Mouse (Mus musculus) Patski (cell line): ENCODE results near the gene Erc1. TPM values are rescaled to one million over a fixed set of nuclear protein-coding genes. Genes with fewer than 3 reads are reported as not detected.
A peak's percentile ranks its signal among the peaks of the same experiment; 100 is the strongest.

Source experiments
- ATAC-seq: fragments of 100-300 bp; one replicate; pipeline ENCODE4 v1.8.0; 2021
- CTCF ChIA-PET: fragments of 350-600 bp; sonication (Branson Sonifier 250); formaldehyde crosslinking; loops from one replicate; lab custom pipeline; 2022; ENCODE audit warnings: inconsistent platforms; lab: Charles Lee
- POLR2A ChIA-PET: fragments of 350-600 bp; sonication (Branson Sonifier 250); formaldehyde crosslinking; loops from one replicate; lab custom pipeline; 2022; ENCODE audit warnings: antibody characterized with exemption, inconsistent platforms; lab: Charles Lee
- DNase-seq: peaks from one replicate; pipeline ENCODE4 v3.0.0-alpha.2; 2011; ENCODE audit warnings: low read depth, low spot score
- H3K27me3 ChIP-seq: fragments of 371-371 bp; one replicate; pipeline ENCODE4 v1.5.1; 2021
- CTCF ChIP-seq: fragments of 100-300 bp; IDR thresholded peaks from one replicate; pipeline ENCODE4 v1.5.1; 2021
- in situ Hi-C: fragments of 300-500 bp; cut with MboI; formaldehyde crosslinking; loops from 3 replicates; pipeline ENCODE4 v1.11.1; 2018; ENCODE audit warnings: low pct_unique_long_range_greater_than_20kb, mixed read lengths
- polyA plus RNA-seq: library from polyadenylated mRNA; unstranded; gene quantifications from one replicate; pipeline ENCODE4 v1.2.3, GENCODE M21; 2021

Gene Erc1
- polyA plus RNA-seq, 1 experiment from 2014 or later: 23.3 TPM

DNA sequence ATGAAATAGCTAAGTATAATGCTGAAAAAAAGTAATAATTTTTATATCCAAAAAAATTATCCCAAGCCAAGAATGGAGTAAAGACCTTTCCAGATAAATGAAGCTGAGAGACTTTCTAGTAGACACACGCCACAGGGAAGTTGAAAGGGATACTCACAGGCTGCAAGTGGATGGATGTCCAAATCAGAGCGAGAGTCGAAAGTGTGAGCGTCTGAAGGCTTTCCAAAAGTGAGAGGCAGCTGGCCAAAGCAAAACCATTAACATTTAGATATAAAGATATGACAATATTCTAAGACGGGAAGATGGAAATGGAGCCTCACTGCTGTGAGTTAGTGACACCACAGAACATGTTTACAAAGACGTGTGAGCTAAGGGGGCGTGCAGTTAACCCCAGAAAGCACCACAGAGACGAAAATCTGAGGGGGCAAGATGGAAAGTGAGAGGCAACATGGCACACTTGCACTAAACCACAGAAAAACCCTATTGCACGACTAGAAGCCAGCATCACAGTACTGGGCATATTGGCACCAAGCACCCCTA, 314.7 kb downstream of the Erc1 start:
- DNase-seq: no peak
- H3K27me3 ChIP-seq: no peaks in the 10 kb centered on the region
- ChIA-PET CTCF (interaction anchor here (0.7 to 0.9 kb wide), 2 partner anchors 15 to 39 kb away, joined by 3 read pairs; no protein-coding TSS in a partner anchor), POLR2A (interaction anchor here (0.5 kb wide), 1 partner anchor 1856 kb away, joined by 5 read pairs; no protein-coding TSS in a partner anchor)
- in situ Hi-C loops: no loop called here
- no peak for TF ChIP-seq CTCF
- ATAC-seq: no peak

DNA sequence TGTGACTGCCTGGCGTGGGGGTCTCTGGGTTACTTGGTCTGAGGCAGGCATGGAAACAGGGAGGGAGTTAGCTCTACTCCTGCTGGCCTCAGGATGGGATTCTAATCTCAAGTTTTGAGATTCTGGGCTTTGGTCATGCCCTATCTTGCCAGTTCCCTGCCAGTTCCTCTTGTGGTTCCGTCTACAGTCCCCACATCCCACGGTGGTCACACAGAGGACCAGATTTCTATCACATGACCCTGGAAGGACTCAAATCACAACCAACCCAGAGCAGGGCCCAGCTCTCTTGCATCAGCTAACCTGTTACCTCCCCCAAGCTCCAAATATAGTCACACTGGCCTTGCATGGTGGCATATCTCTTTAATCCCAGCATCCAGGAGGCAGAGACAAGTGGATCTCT, 318.3 kb downstream of the Erc1 start:
- in situ Hi-C loops: no loop called here
- ATAC-seq (no peak), DNase-seq (no peak)
- no peaks in the 10 kb centered on the region for H3K27me3 ChIP-seq
- TF ChIP-seq CTCF: no peak
- POLR2A ChIA-PET: no interaction called here
- CTCF ChIA-PET: interaction anchor here (0.9 to 1.5 kb wide), 2 partner anchors 15 to 24 kb away, joined by 3 to 4 read pairs; no protein-coding TSS in a partner anchor

DNA sequence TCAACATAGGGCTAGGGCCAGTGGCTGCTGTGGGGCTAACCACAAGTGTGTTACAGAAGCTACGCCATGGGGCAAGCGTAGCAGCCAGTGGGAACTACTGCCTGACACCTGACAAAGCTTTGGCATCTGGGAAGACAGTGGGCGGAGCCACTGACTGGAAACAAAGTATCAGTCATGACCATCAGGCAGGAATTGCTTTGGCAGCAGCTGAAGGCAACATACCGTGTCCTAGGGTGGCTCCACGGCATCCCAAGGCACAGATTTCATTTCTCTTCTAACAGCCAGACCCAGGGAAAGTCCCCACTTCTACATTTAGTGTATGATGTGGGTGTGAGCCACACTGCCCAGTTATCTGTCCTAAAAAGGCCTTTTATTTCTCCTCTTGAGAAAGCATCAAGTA, 321.5 kb downstream of the Erc1 start:
- ATAC-seq (peak; percentile 85), DNase-seq (peak; percentile 85)
- CTCF ChIA-PET: interaction anchor here (1.7 to 2.0 kb wide), 2 partner anchors 13 to 54 kb away, joined by 3 to 5 read pairs; no protein-coding TSS in a partner anchor
- TF ChIP-seq CTCF: no peak
- in situ Hi-C loops: no loop called here
- POLR2A ChIA-PET: no interaction called here
- H3K27me3 ChIP-seq: no peaks in the 10 kb centered on the region

DNA sequence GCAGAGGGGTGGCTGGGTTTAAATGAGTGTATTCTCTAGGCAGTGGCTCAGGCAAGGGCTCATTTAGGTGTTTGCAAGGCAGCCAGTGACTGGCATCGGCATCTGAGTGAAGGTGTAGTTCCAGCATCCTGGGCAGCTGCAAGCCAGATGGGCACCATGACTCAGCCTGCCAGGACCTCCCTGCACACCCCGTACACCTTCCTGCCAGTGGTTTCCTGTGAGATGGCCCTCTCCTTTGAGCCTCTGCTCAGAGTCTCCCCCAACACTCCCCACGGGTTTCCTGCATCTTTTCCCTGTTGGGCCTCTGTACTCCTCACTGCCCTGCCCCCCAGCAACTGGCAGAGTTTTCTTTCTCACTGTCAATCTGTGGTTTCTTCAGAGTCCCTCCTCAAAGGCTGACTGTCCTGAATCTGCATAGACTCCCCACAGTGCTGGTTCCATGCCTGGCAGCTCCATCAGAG, 326.0 kb downstream of the Erc1 start:
- in situ Hi-C loops: no loop called here
- DNase-seq: no peak
- no peaks in the 10 kb centered on the region for H3K27me3 ChIP-seq
- ChIA-PET POLR2A (no interaction called here), CTCF (no interaction called here)
- TF ChIP-seq CTCF: no peak
- no peak for ATAC-seq

DNA sequence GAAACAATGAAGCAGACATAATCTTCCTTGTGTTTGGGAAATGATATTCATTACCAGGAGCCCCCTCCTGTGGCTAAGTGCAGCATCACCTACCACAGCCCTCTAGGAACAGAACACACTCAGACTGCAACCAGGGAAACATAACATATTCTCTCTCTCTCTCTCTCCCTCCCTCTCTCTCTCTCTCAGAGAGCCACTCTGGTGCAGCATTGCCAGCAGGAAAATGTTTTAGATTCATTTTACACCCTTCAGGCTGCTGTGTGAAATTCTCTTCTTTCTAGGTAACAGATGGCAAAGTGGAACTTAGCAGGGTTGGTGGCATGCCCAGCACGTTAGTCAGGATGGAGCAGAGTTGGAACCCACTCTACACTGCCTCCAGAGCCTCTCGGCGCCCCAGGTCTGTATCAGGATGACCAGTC, 326.5 kb downstream of the Erc1 start:
- ATAC-seq (no peak), DNase-seq (no peak)
- no peak for TF ChIP-seq CTCF
- ChIA-PET POLR2A (no interaction called here), CTCF (no interaction called here)
- H3K27me3 ChIP-seq: no peaks in the 10 kb centered on the region
- in situ Hi-C loops: no loop called here

Other genes starting within 250 kb of the Erc1 start
- 23.8 TPM for gene Rad52, start 54.5 kb upstream of the Erc1 start, polyA plus RNA-seq
- 251 TPM for gene Wnk1, start 190.5 kb upstream of the Erc1 start, polyA plus RNA-seq
- 0.31 TPM for gene Ninj2, start 245.2 kb upstream of the Erc1 start, polyA plus RNA-seq